Mouse (Mus musculus) hindbrain, postnatal 0 days (tissue): ENCODE data around the gene Cnr2. TPM values are rescaled to one million over a fixed set of nuclear protein-coding genes. Genes with fewer than 3 reads are reported as not detected.
A peak's percentile ranks its signal among the peaks of the same experiment; 100 is the strongest.

Experiments
- ATAC-seq: fragments of 200-750 bp; cut with Nextera tagmentation; 2 replicates; pipeline ENCODE4 v1.8.0; 2017; ENCODE audit warnings: mild to moderate bottlenecking, moderate TSS enrichment, moderate library complexity
- DNase-seq: peaks from one replicate; pipeline ENCODE4 v3.0.0-alpha.2; 2015; ENCODE audit warnings: low spot score
- H3K27ac ChIP-seq: fragments of 300-500 bp; sonication (generic); 2 replicates; pipeline ENCODE4 v1.5.1; 2014; ENCODE audit warnings: mild to moderate bottlenecking
- H3K27me3 ChIP-seq: fragments of 300-500 bp; sonication (generic); 2 replicates; pipeline ENCODE4 v1.6.1; 2014; ENCODE audit warnings: low read length, mixed read lengths; ENCODE audit not compliant: insufficient read depth
- H3K36me3 ChIP-seq: fragments of 300-500 bp; sonication (generic); 2 replicates; pipeline ENCODE4 v1.6.1; 2014; ENCODE audit warnings: low read length, mixed read lengths; ENCODE audit not compliant: insufficient read depth
- H3K4me1 ChIP-seq: fragments of 300-500 bp; sonication (generic); 2 replicates; pipeline ENCODE4 v1.6.1; 2014; ENCODE audit warnings: antibody characterized with exemption, low read length, mixed read lengths; ENCODE audit not compliant: insufficient read depth
- H3K4me2 ChIP-seq: fragments of 300-500 bp; sonication (generic); 2 replicates; pipeline ENCODE4 v1.6.1; 2014; ENCODE audit warnings: low read depth, mild to moderate bottlenecking, low read length, moderate library complexity, mixed read lengths
- H3K4me3 ChIP-seq: fragments of 300-500 bp; sonication (generic); 2 replicates; pipeline ENCODE4 v1.5.1; 2014; ENCODE audit warnings: low read length
- H3K9ac ChIP-seq: fragments of 300-500 bp; sonication (generic); replicated peaks from 2 replicates; pipeline ENCODE4 v1.6.1; 2014; ENCODE audit warnings: mild to moderate bottlenecking, low read length, moderate library complexity, mixed read lengths
- H3K9me3 ChIP-seq: fragments of 300-500 bp; sonication (generic); 2 replicates; pipeline ENCODE4 v1.6.1; 2016; ENCODE audit warnings: low read length, mixed read lengths
- CTCF ChIP-seq: IDR thresholded peaks from 2 replicates; pipeline ENCODE4 v1.5.1; 2016; ENCODE audit warnings: antibody characterized with exemption, control low read depth, low read depth
- WGBS: fragments of 180-500 bp; shearing (Covaris S2); extraction: QIAGEN DNeasy Blood & Tissue Kit; methylation state at CpG from one replicate; pipeline ENCODE4 v1.1.7; 2014; 5-methylcytosine and 5-hydroxymethylcytosine counted together
- polyA plus RNA-seq: library from polyadenylated mRNA; unstranded; fragments of >200 nt; fragmentation: Nextera tagmentation; extraction: Ambion mirVana; gene quantifications from 2 replicates; pipeline ENCODE4 v1.2.1, GENCODE M21; 2015
- total RNA-seq: library from RNA; depleted of rRNA; stranded (reverse); fragments of >200 nt; gene quantifications from 2 replicates; pipeline ENCODE4 v1.2.3, GENCODE M21; 2014

Cnr2 gene
- total and polyA plus RNA-seq, 2 experiments from 2014 or later: 0.04 to 0.58 TPM

GRCm38 (mm10) chr4:135950365-135950764, 55.2 kb downstream of the Cnr2 start:
- Histone ChIP-seq H3K9me3 (no peaks in the 10 kb centered on the region), H3K27ac (no peak overlapping the region), H3K9ac (no peak overlapping the region), H3K27me3 (no peaks in the 10 kb centered on the region), H3K36me3 (peaks cover 6% of the 10 kb centered on the region; the same call in 1 of the 2 replicates), H3K4me1 (peaks cover 4% of the 10 kb centered on the region; the same call in 1 of the 2 replicates), H3K4me3 (no peak overlapping the region), H3K4me2 (no peak overlapping the region)
- DNase-seq: no peak
- no peak for ATAC-seq
- WGBS: 88% methylated on average over 6 of the region's 6 CpGs
- no peak for TF ChIP-seq CTCF

GRCm38 (mm10) chr4:135951505-135951904, 56.3 kb downstream of the Cnr2 start:
- no peak overlapping the region for H3K4me2 ChIP-seq
- H3K27me3 ChIP-seq: no peaks in the 10 kb centered on the region
- no peak overlapping the region for H3K9ac ChIP-seq
- no peaks in the 10 kb centered on the region for H3K9me3 ChIP-seq
- no peaks in the 10 kb centered on the region for H3K4me1 ChIP-seq
- ATAC-seq (no peak), DNase-seq (no peak)
- no peak overlapping the region for H3K27ac ChIP-seq
- peak; percentile 53 for TF ChIP-seq CTCF
- WGBS: 96% methylated on average over 3 of the region's 3 CpGs
- peaks cover 11% of the 10 kb centered on the region; the same call in 1 of the 2 replicates for H3K36me3 ChIP-seq
- H3K4me3 ChIP-seq: no peak overlapping the region

- Histone ChIP-seq H3K27me3 (no peaks in the 10 kb centered on the region), H3K4me2 (no peak overlapping the region), H3K9me3 (no peaks in the 10 kb centered on the region), H3K27ac (no peak overlapping the region), H3K4me3 (no peak overlapping the region), H3K36me3 (peaks cover 21% of the 10 kb centered on the region), H3K4me1 (no peaks in the 10 kb centered on the region), H3K9ac (no peak overlapping the region)
- ATAC-seq (no peak), DNase-seq (no peak)
- WGBS: 92% methylated on average over 3 of the region's 3 CpGs
- TF ChIP-seq CTCF: no peak
Observed at GRCm38 (mm10) chr4:135953179-135953578, 58.0 kb downstream of the Cnr2 start.

GRCm38 (mm10) chr4:135954241-135954640, 59.0 kb downstream of the Cnr2 start:
- Histone ChIP-seq H3K27ac (no peak overlapping the region), H3K4me2 (no peak overlapping the region), H3K4me3 (no peak overlapping the region), H3K4me1 (no peaks in the 10 kb centered on the region), H3K36me3 (peaks cover 28% of the 10 kb centered on the region), H3K27me3 (no peaks in the 10 kb centered on the region), H3K9ac (no peak overlapping the region), H3K9me3 (no peaks in the 10 kb centered on the region)
- peak; percentile 86 for DNase-seq
- WGBS: 4% methylated on average over 2 of the region's 2 CpGs
- peak; percentile 74 for ATAC-seq
- peak; percentile 98 for TF ChIP-seq CTCF

GRCm38 (mm10) chr4:135955886-135956285, 60.7 kb downstream of the Cnr2 start:
- WGBS: 86% methylated on average over 9 of the region's 9 CpGs
- H3K36me3 ChIP-seq: peaks cover 36% of the 10 kb centered on the region
- ATAC-seq: no peak

GRCm38 (mm10) chr4:135958354-135958753, 63.2 kb downstream of the Cnr2 start:
- H3K36me3 ChIP-seq: peaks cover 49% of the 10 kb centered on the region
- no peak overlapping the region for H3K9ac ChIP-seq

More at GRCm38 (mm10) chr4:135955886-135956285, 60.7 kb downstream of the Cnr2 start:
- Histone ChIP-seq H3K4me3 (no peak overlapping the region), H3K4me2 (no peak overlapping the region), H3K27me3 (no peaks in the 10 kb centered on the region), H3K9me3 (no peaks in the 10 kb centered on the region), H3K4me1 (no peaks in the 10 kb centered on the region), H3K27ac (no peak overlapping the region), H3K9ac (no peak overlapping the region)
- TF ChIP-seq CTCF: no peak
- DNase-seq: no peak

GRCm38 (mm10) chr4:135960717-135961116, 65.5 kb downstream of the Cnr2 start:
- Histone ChIP-seq H3K4me1 (peaks cover 6% of the 10 kb centered on the region), H3K9ac (no peak overlapping the region), H3K4me3 (no peak overlapping the region), H3K27ac (no peak overlapping the region), H3K27me3 (no peaks in the 10 kb centered on the region), H3K36me3 (peaks cover 41% of the 10 kb centered on the region), H3K9me3 (no peaks in the 10 kb centered on the region), H3K4me2 (no peak overlapping the region)
- DNase-seq (peak; percentile 84), ATAC-seq (no peak)
- WGBS: 17% methylated on average over 5 of the region's 5 CpGs
- peak; percentile 92 for TF ChIP-seq CTCF

More at GRCm38 (mm10) chr4:135958354-135958753, 63.2 kb downstream of the Cnr2 start:
- Histone ChIP-seq H3K4me1 (no peaks in the 10 kb centered on the region), H3K27ac (no peak overlapping the region), H3K9me3 (no peaks in the 10 kb centered on the region), H3K4me3 (no peak overlapping the region), H3K4me2 (no peak overlapping the region), H3K27me3 (no peaks in the 10 kb centered on the region)
- ATAC-seq: no peak
- no peak for DNase-seq
- no peak for TF ChIP-seq CTCF
- WGBS: 57% methylated on average over 8 of the region's 8 CpGs
